Mouse (Mus musculus): ENCODE data around the gene Stx2.

Stx2 gene

DNA sequence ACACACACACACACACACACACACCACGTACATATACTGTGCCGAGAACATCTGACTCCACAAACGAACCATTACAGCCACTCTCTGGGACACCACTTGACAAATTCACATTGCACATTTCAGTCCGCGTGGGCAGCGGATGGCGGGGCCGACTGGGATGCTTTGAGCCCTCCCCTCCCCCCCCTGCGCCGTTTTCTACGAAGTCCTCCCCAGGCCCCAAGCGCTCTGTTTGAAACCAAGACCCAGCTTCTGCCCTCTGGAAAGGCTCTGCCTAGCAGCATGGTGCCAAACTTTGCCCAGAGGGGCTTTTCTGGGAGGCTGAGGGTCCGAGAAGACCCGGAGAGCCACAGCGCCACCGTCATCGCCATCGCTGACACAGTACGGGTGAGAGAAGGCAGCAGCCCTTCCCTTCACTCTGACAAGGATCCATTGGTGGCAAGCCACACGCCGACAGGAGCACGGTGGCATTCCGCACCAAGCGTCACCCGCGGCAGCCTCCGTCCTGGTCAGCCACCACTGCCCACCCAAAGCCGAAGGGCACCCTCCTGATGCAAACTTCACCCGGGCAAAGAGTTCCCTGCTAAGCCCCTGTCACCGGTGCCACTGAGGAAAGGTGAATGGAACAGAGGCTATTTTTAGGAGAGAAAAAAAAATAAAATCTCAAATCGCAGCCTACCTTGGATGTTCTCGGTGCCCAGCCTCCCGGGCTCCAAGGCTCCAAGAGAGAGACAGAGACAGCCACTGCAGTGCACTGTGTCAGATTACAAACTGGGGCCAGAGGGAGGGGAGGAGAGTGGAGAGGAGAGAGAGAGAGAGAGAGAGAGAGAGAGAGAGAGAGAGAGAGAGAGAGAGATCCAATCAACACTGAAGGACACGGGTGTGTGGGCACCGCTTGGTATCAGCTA lies 55.8 kb downstream of the Stx2 start:
- DNase-seq: no peak

DNA sequence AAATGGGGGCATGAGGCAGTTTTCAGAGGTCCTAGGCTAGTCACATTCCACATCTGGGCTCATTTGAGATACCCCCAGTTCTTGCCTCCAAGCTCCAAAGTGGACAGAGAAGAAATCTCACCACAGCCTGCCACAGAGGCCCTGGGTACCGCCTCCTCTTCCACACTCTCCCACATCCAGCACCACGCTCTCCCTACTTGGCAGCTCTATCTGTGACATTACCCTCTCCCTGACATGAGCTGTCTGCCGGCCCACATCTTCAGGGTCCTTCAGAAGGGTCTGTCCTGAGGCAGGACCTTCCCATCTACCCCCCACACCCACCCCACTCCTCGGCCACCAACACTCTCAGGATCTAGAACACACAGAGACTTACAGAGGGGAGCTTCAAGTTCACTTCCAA lies 56.9 kb downstream of the Stx2 start:
- DNase-seq: no peak

DNA sequence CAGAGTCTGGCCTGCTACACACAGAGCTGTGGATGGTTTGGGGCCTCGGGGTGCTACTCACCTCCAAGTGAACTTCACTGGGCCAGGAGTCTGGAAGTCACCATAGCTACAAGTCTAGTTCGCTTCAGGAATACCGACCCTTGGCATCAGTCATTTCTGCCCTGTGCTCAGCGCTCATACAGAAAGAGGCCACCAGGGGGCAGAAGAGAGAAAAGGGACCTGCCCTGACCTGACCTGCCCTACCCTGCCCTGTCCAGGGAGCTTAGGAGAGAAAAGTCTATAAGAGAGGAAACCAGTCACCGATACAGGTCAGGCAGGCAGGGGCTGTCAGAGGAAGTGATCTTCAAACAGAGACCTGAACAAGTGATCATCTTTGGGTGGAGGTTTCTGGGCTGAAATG lies 61.3 kb downstream of the Stx2 start:
- peak in 1 of 2 experiments; percentile 23 for DNase-seq

DNA sequence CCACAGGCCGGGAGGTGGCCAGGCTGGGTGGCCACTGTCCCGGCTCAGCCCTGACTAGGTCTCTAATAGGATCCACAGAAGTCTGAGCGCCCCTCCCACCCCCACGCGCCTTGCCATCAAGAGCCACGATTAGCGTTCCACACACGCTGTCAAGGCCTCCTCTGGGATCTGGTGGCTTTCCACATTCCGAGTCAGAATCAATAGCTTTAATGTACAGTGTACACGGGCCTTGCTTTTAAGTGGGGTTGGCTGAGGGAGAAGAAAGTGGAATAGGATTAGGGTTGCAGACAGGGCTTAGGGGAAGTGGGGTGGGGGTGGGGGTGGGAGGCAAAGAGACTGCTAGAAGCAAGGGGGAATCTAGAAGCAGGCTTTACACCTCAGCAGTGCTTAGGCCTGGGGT lies 67.9 kb downstream of the Stx2 start:
- no peak for DNase-seq

DNA sequence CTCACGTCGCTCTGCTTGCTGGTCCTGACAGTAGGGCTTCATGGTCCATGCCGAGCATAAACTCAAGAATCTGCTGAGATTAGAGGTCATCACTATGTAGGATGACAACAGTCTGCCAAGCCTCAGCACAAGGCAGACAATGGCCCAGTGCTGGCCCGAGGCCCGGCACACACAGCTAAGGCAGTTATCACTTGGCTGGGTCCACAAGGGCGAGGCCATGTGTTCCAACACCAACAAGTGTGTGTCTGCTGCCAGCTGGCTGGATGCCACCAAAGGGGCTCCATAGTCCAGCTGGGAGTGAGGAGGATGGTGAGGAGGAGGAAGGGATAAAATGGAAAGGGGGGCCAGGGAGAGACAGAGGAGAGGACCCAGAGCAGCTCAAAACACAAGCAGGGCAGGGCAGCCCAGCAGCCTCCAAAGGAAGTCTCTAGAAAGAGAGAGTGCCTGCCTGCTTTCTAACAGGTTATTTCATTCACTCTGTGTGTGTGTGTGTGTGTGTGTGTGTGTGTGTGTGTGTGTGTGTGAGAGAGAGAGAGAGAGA lies 72.9 kb downstream of the Stx2 start:
- no peak for DNase-seq
